Mouse (Mus musculus) ES-Bruce4 (cell line): ENCODE results near the gene Heatr5a. TPM values are rescaled to one million over a fixed set of nuclear protein-coding genes. Genes with fewer than 3 reads are reported as not detected.

Experiments
- H3K27ac ChIP-seq: 2 replicates; pipeline ENCODE4 v1.5.1; 2012; ENCODE audit warnings: low read length, inconsistent platforms; ENCODE audit not compliant: insufficient read depth
- H3K27me3 ChIP-seq: 2 replicates; pipeline ENCODE4 v1.6.1; 2012; ENCODE audit warnings: mild to moderate bottlenecking, low read length, inconsistent platforms; ENCODE audit not compliant: control insufficient read depth, poor library complexity, insufficient read depth, severe bottlenecking
- H3K36me3 ChIP-seq: 2 replicates; pipeline ENCODE4 v1.6.1; 2012; ENCODE audit warnings: inconsistent platforms, mild to moderate bottlenecking, low read length, moderate library complexity; ENCODE audit not compliant: control insufficient read depth, poor library complexity, insufficient read depth, severe bottlenecking
- H3K4me1 ChIP-seq: one replicate; pipeline ENCODE4 v1.8.1; 2011; ENCODE audit warnings: low read length; ENCODE audit not compliant: control insufficient read depth, insufficient read depth
- H3K4me3 ChIP-seq: 2 replicates; pipeline ENCODE4 v1.5.1; 2011; ENCODE audit warnings: low read depth, mild to moderate bottlenecking, low read length
- H3K9ac ChIP-seq: 2 replicates; pipeline ENCODE4 v1.6.1; 2012; ENCODE audit warnings: low read depth, mild to moderate bottlenecking, inconsistent platforms; ENCODE audit not compliant: poor library complexity, severe bottlenecking
- H3K9me3 ChIP-seq: replicated peaks from 2 replicates; pipeline ENCODE4 v1.6.1; 2012; ENCODE audit warnings: mild to moderate bottlenecking, low read length, inconsistent platforms; ENCODE audit not compliant: control insufficient read depth, poor library complexity, insufficient read depth, severe bottlenecking
- CTCF ChIP-seq: IDR thresholded peaks from one replicate; pipeline ENCODE4 v1.8.1; 2011; ENCODE audit warnings: low read depth, low read length
- EP300 ChIP-seq: IDR thresholded peaks from 2 replicates; pipeline ENCODE4 v1.6.1; 2011; ENCODE audit warnings: low read depth, low read length; ENCODE audit not compliant: insufficient read depth
- POLR2A ChIP-seq: IDR thresholded peaks from one replicate; pipeline ENCODE4 v1.8.1; 2011; ENCODE audit warnings: low read length; ENCODE audit not compliant: insufficient read depth
- polyA plus RNA-seq: library from polyadenylated mRNA; stranded (reverse); fragments of >200 nt; gene quantifications from 2 replicates; pipeline ENCODE4 v1.2.4, GENCODE M21; 2011; ENCODE audit warnings: low read depth; ENCODE audit not compliant: missing spikeins, insufficient read depth, insufficient read length

Gene Heatr5a
- polyA plus RNA-seq, 1 experiment, result 36.3 TPM

DNA sequence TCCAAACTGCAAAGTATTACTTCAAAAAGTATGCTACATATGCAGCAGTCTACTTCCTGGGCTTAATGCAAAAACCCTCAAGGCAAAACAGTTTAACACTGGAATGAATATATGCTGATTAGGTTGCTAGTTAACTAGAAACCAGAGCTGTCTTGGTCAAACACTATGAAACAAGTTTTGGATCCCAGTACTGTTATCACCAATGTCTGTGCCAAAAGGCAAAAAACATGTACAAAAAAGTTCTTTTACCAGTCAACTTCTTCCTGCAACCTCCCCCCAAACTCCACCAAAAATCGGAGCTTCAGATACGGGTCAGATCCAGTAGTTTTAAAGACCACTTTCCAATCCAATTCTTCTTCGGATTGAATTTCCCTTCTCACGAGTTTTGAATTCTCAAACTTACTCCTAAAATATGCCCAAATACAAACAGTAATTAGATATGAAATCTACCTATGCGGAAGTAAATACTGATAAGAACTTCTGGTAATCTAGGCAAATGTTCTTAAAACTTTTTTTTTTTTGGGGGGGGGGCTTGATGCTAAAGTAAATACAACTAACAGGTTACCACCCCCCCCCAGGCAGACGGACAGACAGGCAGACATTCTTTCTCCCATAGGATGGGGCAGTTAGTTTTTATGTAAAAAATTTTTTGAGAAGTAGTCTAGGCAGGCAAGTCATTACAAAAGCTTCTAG is 143.0 kb downstream of the Heatr5a start:
- Histone ChIP-seq H3K27me3 (no peaks in the 10 kb centered on the region), H3K9me3 (no peaks in the 10 kb centered on the region), H3K9ac (peak overlapping the region; percentile 97), H3K4me1 (no peaks in the 10 kb centered on the region), H3K36me3 (peaks cover 14% of the 10 kb centered on the region), H3K27ac (no peak overlapping the region), H3K4me3 (peak overlapping the region; percentile 95)
- TF ChIP-seq POLR2A (no peak), EP300 (no peak), CTCF (no peak)

Other genes with a start within 250 kb of the Heatr5a start
- 93.8 and 96.9 TPM in 2 replicates for gene Hectd1, start 141.8 kb downstream of the Heatr5a start, polyA plus RNA-seq
- 16.6 and 17.5 TPM in 2 replicates for gene Dtd2, start 35.2 kb upstream of the Heatr5a start, polyA plus RNA-seq
- gene Gpr33, start 56.7 kb upstream of the Heatr5a start, polyA plus RNA-seq, result not detected in 2 replicates
- gene Nubpl, start 126.4 kb upstream of the Heatr5a start, polyA plus RNA-seq, result 20.3 and 21.5 TPM in 2 replicates